Mouse (Mus musculus) stomach, postnatal 0 days (tissue): Measurements from ENCODE around the gene Gbp8.
"Not testable (repeated sequence)": the region's sequence is repeated elsewhere in the genome, so short reads cannot be mapped to it uniquely, and the experiment has no call there.

Experiments
- CTCF ChIP-seq: IDR thresholded peaks from 2 replicates; pipeline ENCODE4 v1.5.1; 2016; ENCODE audit warnings: antibody characterized with exemption, low read depth, mild to moderate bottlenecking, moderate library complexity
- EP300 ChIP-seq: optimal IDR thresholded peaks from 2 replicates; pipeline ENCODE3; 2016; ENCODE audit warnings: antibody characterized with exemption

GRCm38 (mm10) chr5:105105689-105106088 lies 33.7 kb downstream of the Gbp8 start:
- TF ChIP-seq EP300, CTCF: not testable (repeated sequence)
